Mouse (Mus musculus) bone marrow, adult 2 months (tissue): ENCODE results near the gene Htra2.

ENCODE experiments used
- CTCF ChIP-seq: fragments of 200-500 bp; IDR thresholded peaks from 2 replicates; pipeline ENCODE4 v1.5.1; 2011; ENCODE audit warnings: low read length, control low read depth; ENCODE audit not compliant: control insufficient read depth, insufficient read depth
- POLR2A ChIP-seq: fragments of 200-500 bp; IDR thresholded peaks from 2 replicates; pipeline ENCODE4 v1.6.1; 2011; ENCODE audit warnings: low read depth, mild to moderate bottlenecking, control low read depth, low read length, borderline replicate concordance; ENCODE audit not compliant: control insufficient read depth

DNA sequence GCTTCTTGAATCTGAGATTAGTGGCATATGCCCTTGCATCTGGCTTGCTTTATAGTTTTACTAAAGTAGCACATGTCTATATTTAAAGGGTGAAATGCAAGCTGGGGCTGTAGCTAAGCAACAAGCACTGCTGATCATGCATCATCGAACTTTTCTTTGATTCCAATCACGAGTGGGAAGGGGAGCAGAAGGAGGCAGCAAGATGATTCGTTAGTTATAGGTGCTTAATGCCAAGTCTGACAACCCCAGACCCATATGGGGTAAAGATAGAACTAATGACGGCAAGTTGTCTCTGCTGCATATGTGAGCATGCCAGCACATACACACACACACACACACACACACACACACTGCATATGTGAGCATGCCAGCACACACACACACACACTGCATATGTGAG is 49.1 kb upstream of the Htra2 start:
- no peak for TF ChIP-seq CTCF
- no peak for TF ChIP-seq POLR2A
